Mouse (Mus musculus): Measurements from ENCODE around the gene Sac3d1.

DNA sequence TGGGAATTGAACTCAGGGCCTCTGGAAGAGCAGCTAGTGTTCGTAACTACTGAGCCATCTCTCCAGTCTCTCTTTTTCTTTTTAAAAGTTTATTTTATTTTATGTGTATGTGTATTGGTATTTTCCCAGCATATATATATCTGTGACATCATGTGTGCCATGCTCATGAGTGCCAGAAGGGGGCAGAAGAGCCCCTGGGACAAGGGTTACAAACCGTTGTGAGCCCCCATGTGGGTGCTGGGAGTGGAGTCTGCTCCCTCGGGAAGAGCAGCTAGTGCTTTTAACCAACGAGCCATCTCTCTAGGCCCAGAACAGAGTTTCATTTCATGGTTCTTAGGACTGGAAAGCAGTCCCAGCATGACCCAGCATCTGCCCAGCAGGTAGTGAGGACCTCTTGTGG lies 48.3 kb upstream of the Sac3d1 start:
- TF ChIP-seq CTCF (conservative IDR thresholded peaks at IDR 0.05; ENCODE audit: insufficient read depth, insufficient read length, low read depth, low read length) (0 out of 2 replicates have a peak, but pooled peaks have one; percentile 5), POLR2A (IDR thresholded peaks at IDR 0.05; ENCODE audit: low read depth, low read length) (no peak)
